Mouse (Mus musculus) heart, adult 2 months (tissue): ENCODE data around the gene Kpna6. TPM values are rescaled to one million over a fixed set of nuclear protein-coding genes. Genes with fewer than 3 reads are reported as not detected.

Experiments used
- DNase-seq, 2 experiments: peaks; one replicate each; pipeline ENCODE4 v3.0.0; 2021
- H3K27ac ChIP-seq: fragments of 200-600 bp; 2 replicates; pipeline ENCODE4 v1.8.1; 2022
- H3K27me3 ChIP-seq: fragments of 200-500 bp; 2 replicates; pipeline ENCODE4 v1.6.1; 2012; ENCODE audit warnings: mild to moderate bottlenecking, low read length, inconsistent platforms, mixed read lengths; ENCODE audit not compliant: control insufficient read depth, insufficient read depth
- H3K36me3 ChIP-seq: fragments of 200-500 bp; 2 replicates; pipeline ENCODE4 v1.6.1; 2012; ENCODE audit warnings: low read length, inconsistent platforms; ENCODE audit not compliant: control insufficient read depth, insufficient read depth
- H3K4me1 ChIP-seq: fragments of 200-500 bp; 2 replicates; pipeline ENCODE4 v1.6.1; 2011; ENCODE audit warnings: low read length; ENCODE audit not compliant: control insufficient read depth, insufficient read depth
- H3K4me3 ChIP-seq: fragments of 200-600 bp; 2 replicates; pipeline ENCODE4 v1.8.1; 2022
- H3K79me2 ChIP-seq: fragments of 200-500 bp; replicated peaks from 2 replicates; pipeline ENCODE4 v1.6.1; 2012; ENCODE audit warnings: mild to moderate bottlenecking, inconsistent platforms, low read length, moderate library complexity, mixed read lengths; ENCODE audit not compliant: control insufficient read depth, insufficient read depth
- H3K9ac ChIP-seq: fragments of 200-500 bp; 2 replicates; pipeline ENCODE4 v1.6.1; 2012; ENCODE audit warnings: low read depth, mild to moderate bottlenecking, control low read depth, inconsistent platforms, low read length, mixed read lengths
- CTCF ChIP-seq: fragments of 200-600 bp; IDR thresholded peaks from 2 replicates; pipeline ENCODE4 v1.8.1; 2022; ENCODE audit warnings: antibody characterized with exemption, mild to moderate bottlenecking, moderate library complexity
- EP300 ChIP-seq: fragments of 200-500 bp; IDR thresholded peaks from 2 replicates; pipeline ENCODE4 v1.6.1; 2011; ENCODE audit warnings: low read depth, low read length, control low read depth; ENCODE audit not compliant: insufficient read depth
- POLR2A ChIP-seq: fragments of 200-500 bp; IDR thresholded peaks from 2 replicates; pipeline ENCODE4 v1.6.1; 2011; ENCODE audit warnings: mild to moderate bottlenecking, low read depth, low read length, control low read depth; ENCODE audit not compliant: insufficient read depth
- WGBS: fragments of 180-500 bp; shearing (Covaris S2); methylation state at CpG from one replicate; pipeline ENCODE4 v1.1.7; 2018; 5-methylcytosine and 5-hydroxymethylcytosine counted together
- intact Hi-C: fragments of 180-260 bp; cut with DNase I; formaldehyde crosslinking; loops from one replicate; pipeline ENCODE4 v1.15.1; 2025
- polyA plus RNA-seq: library from polyadenylated mRNA; depleted of rRNA; stranded (reverse); fragments of >200 nt; gene quantifications from 2 replicates; pipeline ENCODE4 v1.2.3, GENCODE M21; 2012
- total RNA-seq, 2 experiments: library from RNA; stranded (reverse); gene quantifications; 2 replicates each; pipeline ENCODE4 v1.2.3; 2021

Kpna6 gene
- total and polyA plus RNA-seq, 3 experiments: 28.2 to 79.2 (median 69.6) TPM

DNA sequence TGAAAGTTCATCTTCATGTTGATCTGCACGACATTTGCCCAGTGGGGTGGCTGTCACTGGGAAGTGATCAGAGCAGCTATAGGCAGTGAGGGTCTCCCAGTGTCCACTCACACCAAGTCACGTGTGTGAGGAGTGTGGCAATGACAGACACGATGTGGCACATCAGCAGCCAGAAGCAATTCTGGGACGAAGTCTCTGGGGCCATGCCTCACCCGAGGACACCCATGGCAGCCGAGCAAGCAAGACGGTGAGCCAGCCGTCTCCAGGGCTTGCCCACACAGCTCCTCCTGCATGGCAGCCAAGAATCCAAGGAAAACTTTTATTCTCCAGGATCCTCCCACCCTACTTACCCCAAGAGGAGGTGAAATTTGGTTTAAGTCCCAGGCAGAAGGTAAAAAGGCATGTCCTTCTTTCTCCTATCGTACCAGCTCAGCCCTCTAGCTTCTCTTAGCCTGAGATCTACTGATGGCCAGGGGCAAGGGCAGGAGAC is 56.7 kb downstream of the Kpna6 start:
- no peak overlapping the region for H3K9ac ChIP-seq
- H3K27ac ChIP-seq: no peak overlapping the region
- TF ChIP-seq CTCF: no peak
- TF ChIP-seq POLR2A: no peak
- no peak for TF ChIP-seq EP300
- no peak overlapping the region for H3K4me3 ChIP-seq
- intact Hi-C loops: loop anchor here (5.0 kb wide), 1 partner anchor 284 kb away; no protein-coding TSS in a partner anchor
- 85% methylated on average over 9 of the region's 9 CpGs for WGBS
- DNase-seq: no peak
- H3K36me3 ChIP-seq: no peaks in the 10 kb centered on the region
- H3K27me3 ChIP-seq: no peaks in the 10 kb centered on the region
- H3K79me2 ChIP-seq: no peaks in the 10 kb centered on the region
- peaks cover 8% of the 10 kb centered on the region for H3K4me1 ChIP-seq

DNA sequence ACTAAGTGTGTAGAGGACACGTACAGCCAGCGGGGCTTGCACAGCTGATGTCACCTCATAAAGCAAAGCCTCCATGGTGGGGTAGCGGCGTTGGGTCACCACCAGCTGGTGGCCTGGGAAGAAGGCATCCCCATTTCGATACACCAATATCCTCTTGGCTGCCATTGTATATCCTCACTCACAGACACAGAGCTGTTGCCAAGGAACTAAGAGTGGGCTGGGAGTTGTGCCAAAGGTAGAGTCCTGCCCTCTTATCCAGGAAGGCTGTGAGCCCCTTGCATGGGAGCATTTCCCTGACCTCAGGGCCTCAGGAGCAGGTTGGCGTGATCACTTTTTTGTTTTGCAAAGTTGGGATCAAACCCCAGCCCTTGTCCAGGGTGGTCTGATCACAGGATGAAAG is 58.5 kb downstream of the Kpna6 start, which contains the start of gene Dcdc2b:
TSS of gene Dcdc2b (minus strand) at position 165 of the 400 bp plus-strand sequence.
- Histone ChIP-seq H3K36me3 (no peaks in the 10 kb centered on the region), H3K27me3 (no peaks in the 10 kb centered on the region), H3K27ac (no peak within 1 kb of the TSS; the same call in 1 of the 2 replicates), H3K4me1 (peaks cover 4% of the 10 kb centered on the region; the same call in 1 of the 2 replicates), H3K79me2 (no peaks in the 10 kb centered on the region), H3K9ac (no peak within 1 kb of the TSS), H3K4me3 (no peak within 1 kb of the TSS)
- TF ChIP-seq EP300 (no peak), POLR2A (0 out of 2 replicates have a peak, but pooled peaks have one; percentile 8)
- intact Hi-C loops: no loop called here
- 43% methylated on average over 6 of the region's 6 CpGs for WGBS
- peak; percentile 55 to 58 for DNase-seq

DNA sequence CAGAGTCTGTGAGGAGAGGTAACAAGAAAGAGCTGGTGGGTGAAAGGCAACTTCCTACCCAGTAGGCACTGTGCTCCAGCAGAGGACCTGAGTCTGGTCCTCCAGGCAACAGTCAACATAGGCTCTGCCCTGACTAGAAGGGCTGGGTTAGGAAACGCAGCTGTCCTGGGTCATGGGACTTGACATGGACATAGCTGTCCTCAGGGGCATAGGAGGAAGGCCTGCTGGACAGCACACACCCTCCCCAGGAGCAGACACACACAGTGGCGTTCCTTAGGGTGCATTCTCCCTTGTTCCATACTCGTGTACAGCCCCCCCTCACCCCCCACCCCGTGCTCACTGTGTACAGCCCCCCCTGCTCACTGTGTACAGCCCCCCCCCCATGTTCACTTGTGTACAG is 62.1 kb downstream of the Kpna6 start:
- Histone ChIP-seq H3K27me3 (no peaks in the 10 kb centered on the region), H3K4me3 (no peak overlapping the region), H3K4me1 (no peaks in the 10 kb centered on the region; the same call in 1 of the 2 replicates), H3K9ac (no peak overlapping the region), H3K27ac (no peak overlapping the region), H3K36me3 (no peaks in the 10 kb centered on the region), H3K79me2 (no peaks in the 10 kb centered on the region)
- no peak for DNase-seq
- TF ChIP-seq CTCF (no peak), POLR2A (no peak), EP300 (no peak)
- intact Hi-C loops: no loop called here
- 48% methylated on average over 4 of the region's 4 CpGs for WGBS

DNA sequence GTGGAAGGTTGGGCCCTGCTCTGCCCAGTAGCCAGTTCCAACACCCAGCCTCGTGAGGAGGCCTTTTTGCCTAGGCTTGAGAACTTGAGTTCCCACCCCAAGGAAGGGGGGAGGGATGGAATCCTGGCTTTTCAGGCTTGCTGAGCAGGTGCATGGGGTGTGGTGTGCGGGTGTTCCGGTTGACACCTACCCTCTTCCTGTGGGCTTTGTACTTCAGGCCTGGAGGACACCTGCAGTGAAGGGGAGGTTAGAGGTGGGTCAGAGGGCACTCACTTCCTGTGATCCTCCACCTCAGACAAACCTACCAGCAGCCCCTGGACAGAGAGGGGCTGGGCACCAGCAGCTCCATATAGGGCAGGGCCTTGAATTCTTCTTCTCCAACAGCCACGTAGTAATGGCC is 62.5 kb downstream of the Kpna6 start:
- H3K27me3 ChIP-seq: no peaks in the 10 kb centered on the region
- no peak overlapping the region for H3K27ac ChIP-seq
- no peak for DNase-seq
- no peaks in the 10 kb centered on the region; the same call in 1 of the 2 replicates for H3K4me1 ChIP-seq
- no peak overlapping the region for H3K9ac ChIP-seq
- H3K36me3 ChIP-seq: no peaks in the 10 kb centered on the region
- intact Hi-C loops: no loop called here
- H3K4me3 ChIP-seq: no peak overlapping the region
- whole genome bisulfite sequencing: 73% methylated on average over 4 of the region's 4 CpGs
- TF ChIP-seq EP300 (no peak), CTCF (no peak), POLR2A (no peak)
- no peaks in the 10 kb centered on the region for H3K79me2 ChIP-seq

DNA sequence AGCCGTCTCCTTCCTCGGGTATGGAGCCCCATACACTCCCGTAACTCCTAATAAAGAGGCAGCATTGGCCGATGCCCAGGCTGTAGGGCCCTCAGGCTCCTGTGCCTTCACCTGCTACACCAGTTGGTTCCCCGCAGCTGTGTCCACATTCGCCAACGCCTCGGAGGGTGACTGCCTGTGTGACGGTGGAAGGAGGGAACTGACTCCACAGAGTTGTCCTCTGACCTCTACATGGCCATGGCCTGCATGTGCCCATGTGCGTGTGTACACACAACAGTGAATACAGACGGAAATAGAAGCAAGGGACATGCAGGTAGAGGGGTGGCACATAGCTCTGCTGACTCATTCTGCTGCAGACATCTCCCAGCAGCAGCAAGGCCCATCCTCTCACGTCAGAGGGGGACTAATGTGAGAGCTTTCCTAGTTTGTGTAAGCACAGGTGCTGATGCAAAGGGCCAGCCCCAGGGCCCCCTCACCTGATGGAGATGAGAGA is 63.4 kb downstream of the Kpna6 start:
- Histone ChIP-seq H3K9ac (no peak overlapping the region), H3K27me3 (no peaks in the 10 kb centered on the region), H3K27ac (no peak overlapping the region), H3K4me3 (no peak overlapping the region), H3K4me1 (no peaks in the 10 kb centered on the region; the same call in 1 of the 2 replicates), H3K79me2 (no peaks in the 10 kb centered on the region), H3K36me3 (no peaks in the 10 kb centered on the region)
- WGBS: 75% methylated on average over 12 of the region's 12 CpGs
- TF ChIP-seq CTCF (no peak), EP300 (no peak), POLR2A (no peak)
- intact Hi-C loops: loop anchor here (2.0 kb wide), 2 partner anchors 24 to 60 kb away; no protein-coding TSS in a partner anchor
- no peak for DNase-seq

DNA sequence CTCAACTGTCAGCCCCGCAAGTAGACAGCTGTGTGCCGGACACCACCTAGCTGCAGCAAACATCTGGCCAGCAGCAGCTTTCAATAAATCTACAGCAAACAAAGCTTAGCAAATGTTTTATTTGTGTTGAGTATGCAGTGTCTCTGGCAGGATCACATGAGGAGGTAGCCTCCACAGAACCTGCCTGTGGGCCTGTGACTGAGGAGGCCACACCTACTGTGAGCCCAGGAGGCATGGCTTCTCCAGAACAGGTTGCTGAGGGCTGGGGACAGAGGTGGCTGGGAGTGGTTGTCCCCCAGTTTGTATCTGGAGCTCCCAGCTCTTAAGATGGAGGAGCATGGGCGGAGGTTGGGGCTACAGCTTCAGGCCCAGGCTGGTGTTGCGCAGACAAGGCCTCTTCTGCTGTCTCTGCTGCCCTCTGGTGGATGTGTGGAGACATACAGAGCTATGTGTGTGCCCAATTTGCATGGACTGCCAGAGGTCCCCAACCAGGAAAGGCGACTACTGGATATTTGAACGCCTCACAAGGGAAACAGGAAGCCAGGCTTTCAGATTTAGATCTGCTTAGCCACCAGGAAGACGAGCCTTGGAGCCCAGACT is 64.0 kb downstream of the Kpna6 start:
- Histone ChIP-seq H3K27ac (no peak overlapping the region), H3K9ac (no peak overlapping the region), H3K4me1 (no peaks in the 10 kb centered on the region; the same call in 1 of the 2 replicates), H3K4me3 (no peak overlapping the region), H3K79me2 (no peaks in the 10 kb centered on the region), H3K27me3 (no peaks in the 10 kb centered on the region), H3K36me3 (no peaks in the 10 kb centered on the region)
- WGBS: 33% methylated on average over 7 of the region's 7 CpGs
- TF ChIP-seq CTCF: peak; percentile 87
- 0 out of 2 replicates have a peak, but pooled peaks have one; percentile 33 for TF ChIP-seq POLR2A
- TF ChIP-seq EP300: peak; percentile 91
- intact Hi-C loops: loop anchor here (2.0 kb wide), 2 partner anchors 24 to 60 kb away; no protein-coding TSS in a partner anchor
- peak; percentile 74 to 77 for DNase-seq
